Mouse (Mus musculus): ENCODE measurements around the gene Amy2a4. TPM values are rescaled to one million over a fixed set of nuclear protein-coding genes. Genes with fewer than 3 reads are reported as not detected.
"Not testable (repeated sequence)": the region's sequence is repeated elsewhere in the genome, so short reads cannot be mapped to it uniquely, and the experiment has no call there.

Gene Amy2a4
- total RNA-seq (2017): not detected in 2 replicates

GRCm38 (mm10) chr3:113291349-113291748 lies at the start of gene Amy2a4:
Gene Amy2a4, minus strand, starts transcription at chr3:113291449.
- not testable (repeated sequence) for ATAC-seq (replicated peaks; ENCODE audit: low read depth, poor library complexity, severe bottlenecking)

DNA sequence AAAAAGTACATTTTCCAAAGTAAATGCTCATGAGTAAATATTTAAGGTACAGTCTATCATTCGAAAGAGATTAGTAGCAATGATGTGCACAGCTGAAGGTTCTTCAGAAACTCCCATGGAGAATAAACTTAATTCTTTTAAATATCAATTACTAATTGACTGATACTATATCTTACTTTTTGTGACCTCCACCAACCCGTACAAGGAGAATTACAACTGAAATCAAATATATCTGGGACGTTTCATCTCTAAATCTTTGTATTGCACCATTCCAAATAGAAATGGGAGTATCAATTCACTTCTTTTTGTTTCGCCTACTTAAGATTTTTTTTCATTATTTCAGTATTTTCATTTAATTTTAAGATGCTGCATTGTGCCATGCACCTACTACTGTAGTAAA lies 32.7 kb upstream of the Amy2a4 start, which contains the start of gene Amy2a3:
Amy2a3 (minus strand) TSS at position 101 of the 400 bp plus-strand sequence.
- ATAC-seq (replicated peaks; ENCODE audit: low read depth, poor library complexity, severe bottlenecking): not testable (repeated sequence)

DNA sequence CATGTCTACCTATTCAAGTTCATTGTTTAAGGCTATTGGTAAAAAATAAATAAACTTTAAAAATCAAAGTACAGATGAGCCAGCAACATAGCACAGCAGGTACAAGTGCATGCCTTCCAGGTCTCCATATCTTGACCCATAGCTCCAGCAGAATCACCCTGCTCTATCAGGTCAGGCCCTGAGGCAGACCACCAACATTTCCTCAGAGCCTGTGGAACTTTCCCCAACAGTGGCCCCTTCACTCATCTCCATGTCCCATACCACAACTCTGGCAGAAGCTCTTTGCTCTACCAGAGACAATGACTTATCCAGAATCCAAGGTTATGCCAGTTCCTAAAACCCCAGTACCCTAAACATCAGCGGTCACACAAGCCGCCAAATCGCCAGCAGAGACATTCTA lies 21.7 kb upstream of the Amy2a4 start:
- ATAC-seq (replicated peaks; ENCODE audit: low read depth, poor library complexity, severe bottlenecking): not testable (repeated sequence)

GRCm38 (mm10) chr3:113280285-113280684 lies 11.0 kb downstream of the Amy2a4 start:
- ATAC-seq (replicated peaks; ENCODE audit: low read depth, poor library complexity, severe bottlenecking): not testable (repeated sequence)

- ATAC-seq (replicated peaks; ENCODE audit: low read depth, poor library complexity, severe bottlenecking): not testable (repeated sequence)
Observed at GRCm38 (mm10) chr3:113279586-113279985, 11.7 kb downstream of the Amy2a4 start.

DNA sequence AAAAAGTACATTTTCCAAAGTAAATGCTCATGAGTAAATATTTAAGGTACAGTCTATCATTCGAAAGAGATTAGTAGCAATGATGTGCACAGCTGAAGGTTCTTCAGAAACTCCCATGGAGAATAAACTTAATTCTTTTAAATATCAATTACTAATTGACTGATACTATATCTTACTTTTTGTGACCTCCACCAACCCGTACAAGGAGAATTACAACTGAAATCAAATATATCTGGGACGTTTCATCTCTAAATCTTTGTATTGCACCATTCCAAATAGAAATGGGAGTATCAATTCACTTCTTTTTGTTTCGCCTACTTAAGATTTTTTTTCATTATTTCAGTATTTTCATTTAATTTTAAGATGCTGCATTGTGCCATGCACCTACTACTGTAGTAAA lies 32.5 kb downstream of the Amy2a4 start, which contains the start of gene Amy2a5:
Amy2a5 (minus strand) TSS at position 101 of the 400 bp plus-strand sequence.
- not testable (repeated sequence) for ATAC-seq (replicated peaks; ENCODE audit: low read depth, poor library complexity, severe bottlenecking)

Other genes starting within 250 kb of the Amy2a4 start
- gene Amy2a5, start 32.6 kb downstream of the Amy2a4 start, total RNA-seq (2017): not detected in 2 replicates
- not detected in 2 replicates for gene Amy2a3, start 32.6 kb upstream of the Amy2a4 start, total RNA-seq (2017)
- not detected in 2 replicates for gene Amy2a2, start 65.2 kb upstream of the Amy2a4 start, total RNA-seq (2017)
- not detected in 2 replicates for gene Amy2a1, start 241.0 kb upstream of the Amy2a4 start, total RNA-seq (2017)